Mouse (Mus musculus): ENCODE data around the gene Kit. TPM values are rescaled to one million over a fixed set of nuclear protein-coding genes. Genes with fewer than 3 reads are reported as not detected.

Kit gene
- total RNA-seq, 2 experiments from 2014 or later = 77.5 to 87.4 TPM

GRCm38 (mm10) chr5:75705421-75705820, 130.7 kb downstream of the Kit start:
- DNase-seq (ENCODE audit: low spot score in 2 of 2) = no peak
- no peak for TF ChIP-seq CTCF (conservative IDR thresholded peaks at IDR 0.05)

More at GRCm38 (mm10) chr5:75705421-75705820, 130.7 kb downstream of the Kit start:
- no peak overlapping the region for H3K27ac ChIP-seq
- H3K4me3 ChIP-seq = no peak overlapping the region

Data from layer of hippocampus, adult 2 months (tissue).